Mouse (Mus musculus) kidney, embryonic 15.5 days (tissue): Measurements from ENCODE around the gene Aqp5. TPM values are rescaled to one million over a fixed set of nuclear protein-coding genes. Genes with fewer than 3 reads are reported as not detected.

Experiments used
- ATAC-seq: fragments of 200-750 bp; cut with Nextera tagmentation; replicated peaks from 2 replicates; pipeline ENCODE4 v1.8.0; 2017; ENCODE audit warnings: moderate TSS enrichment; ENCODE audit not compliant: low FRiP score
- H3K27ac ChIP-seq: fragments of 300-500 bp; sonication (generic); 2 replicates; pipeline ENCODE4 v1.5.1; 2015; ENCODE audit warnings: mild to moderate bottlenecking, inconsistent platforms
- H3K27me3 ChIP-seq: fragments of 300-500 bp; sonication (generic); 2 replicates; pipeline ENCODE4 v1.6.1; 2015; ENCODE audit warnings: inconsistent platforms
- H3K36me3 ChIP-seq: fragments of 300-500 bp; sonication (generic); 2 replicates; pipeline ENCODE4 v1.6.1; 2015; ENCODE audit warnings: inconsistent platforms
- H3K4me1 ChIP-seq: fragments of 300-500 bp; sonication (generic); 2 replicates; pipeline ENCODE4 v1.6.1; 2015; ENCODE audit warnings: inconsistent platforms
- H3K4me2 ChIP-seq: fragments of 300-500 bp; sonication (generic); 2 replicates; pipeline ENCODE4 v1.6.1; 2015; ENCODE audit warnings: moderate library complexity, mild to moderate bottlenecking, inconsistent platforms
- H3K4me3 ChIP-seq: fragments of 300-500 bp; sonication (generic); replicated peaks from 2 replicates; pipeline ENCODE4 v1.5.1; 2015; ENCODE audit warnings: mild to moderate bottlenecking, inconsistent platforms
- H3K9ac ChIP-seq: fragments of 300-500 bp; sonication (generic); 2 replicates; pipeline ENCODE4 v1.6.1; 2015; ENCODE audit warnings: mild to moderate bottlenecking, inconsistent platforms
- H3K9me3 ChIP-seq: fragments of 300-500 bp; sonication (generic); replicated peaks from 2 replicates; pipeline ENCODE4 v1.6.1; 2016; ENCODE audit warnings: inconsistent platforms
- WGBS: fragments of 180-500 bp; shearing (Covaris S2); methylation state at CpG from one replicate; pipeline ENCODE4 v1.1.7; 2015; ENCODE audit warnings: mixed read lengths; 5-methylcytosine and 5-hydroxymethylcytosine counted together
- polyA plus RNA-seq: library from polyadenylated mRNA; unstranded; fragments of >200 nt; fragmentation: Nextera tagmentation; extraction: Ambion mirVana; gene quantifications from 2 replicates; pipeline ENCODE4 v1.2.1, GENCODE M21; 2015

The Aqp5 gene
- polyA plus RNA-seq, 1 experiment from 2014 or later = 2.6 TPM

DNA sequence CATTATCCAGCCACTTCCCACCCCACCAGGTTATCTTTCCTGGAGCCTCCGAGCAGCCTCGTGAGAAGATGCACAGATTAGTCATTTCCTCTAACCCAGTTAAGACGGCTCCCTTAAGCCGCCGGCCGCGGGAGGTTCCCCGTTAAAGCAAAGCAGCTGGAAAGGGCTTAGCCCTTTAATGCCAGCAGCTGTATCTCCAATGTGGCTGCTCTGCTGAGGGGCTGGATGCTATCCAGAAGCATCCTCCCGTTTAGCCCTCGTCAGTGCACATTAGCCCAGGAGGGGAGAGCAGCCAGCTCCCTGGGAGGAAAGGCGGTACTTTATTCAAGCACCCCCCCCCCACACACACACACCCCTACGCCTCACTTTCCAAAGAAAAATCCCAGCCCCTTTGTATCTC is 24.2 kb downstream of the Aqp5 start:
- no peak overlapping the region for H3K9ac ChIP-seq
- no peak overlapping the region for H3K4me3 ChIP-seq
- peaks cover 13% of the 10 kb centered on the region; the same call in 1 of the 2 replicates for H3K27me3 ChIP-seq
- H3K36me3 ChIP-seq = peaks cover 3% of the 10 kb centered on the region; the same call in 1 of the 2 replicates
- no peak for ATAC-seq
- H3K4me2 ChIP-seq = peak overlapping the region; percentile 32
- no peaks in the 10 kb centered on the region for H3K9me3 ChIP-seq
- H3K27ac ChIP-seq = peak overlapping the region; percentile 13; the same call in 1 of the 2 replicates
- H3K4me1 ChIP-seq = peaks cover 21% of the 10 kb centered on the region
- 8% methylated on average over 12 of the region's 12 CpGs for WGBS

- peak overlapping the region; percentile 32 for H3K4me2 ChIP-seq
- H3K9me3 ChIP-seq = no peaks in the 10 kb centered on the region
- peaks cover 8% of the 10 kb centered on the region for H3K36me3 ChIP-seq
- peaks cover 11% of the 10 kb centered on the region; the same call in 1 of the 2 replicates for H3K27me3 ChIP-seq
- no peak overlapping the region for H3K4me3 ChIP-seq
- H3K27ac ChIP-seq = peak overlapping the region; percentile 13; the same call in 1 of the 2 replicates
- H3K9ac ChIP-seq = no peak overlapping the region
- no peak for ATAC-seq
- WGBS = 39% methylated on average over 9 of the region's 9 CpGs
- H3K4me1 ChIP-seq = peaks cover 21% of the 10 kb centered on the region
Observed at GRCm38 (mm10) chr15:99615246-99615645, 24.7 kb downstream of the Aqp5 start.

DNA sequence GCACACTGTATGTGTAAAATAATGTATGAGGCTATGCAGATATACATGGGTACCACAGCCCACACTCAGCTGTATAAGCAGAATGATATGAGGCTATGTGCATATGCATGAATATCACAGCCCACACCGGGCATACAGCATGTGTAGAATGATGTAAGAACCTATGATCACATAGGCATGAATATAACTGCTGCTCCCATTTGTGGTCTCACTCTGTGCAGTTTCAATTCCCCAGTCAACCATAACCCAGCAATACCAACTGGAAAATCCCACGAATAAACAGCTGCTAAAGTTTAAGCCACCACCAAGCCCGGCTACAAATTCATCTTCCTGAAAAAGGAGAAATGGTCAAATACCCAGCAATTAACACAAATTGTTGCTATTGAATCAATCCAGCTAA is 28.0 kb downstream of the Aqp5 start:
- ATAC-seq = no peak
- Histone ChIP-seq H3K36me3 (peaks cover 38% of the 10 kb centered on the region), H3K9ac (no peak overlapping the region), H3K4me2 (no peak overlapping the region), H3K4me1 (peaks cover 15% of the 10 kb centered on the region), H3K9me3 (no peaks in the 10 kb centered on the region), H3K27me3 (peaks cover 8% of the 10 kb centered on the region; the same call in 1 of the 2 replicates), H3K27ac (no peak overlapping the region), H3K4me3 (no peak overlapping the region)
- 89% methylated on average over 3 of the region's 3 CpGs for WGBS

DNA sequence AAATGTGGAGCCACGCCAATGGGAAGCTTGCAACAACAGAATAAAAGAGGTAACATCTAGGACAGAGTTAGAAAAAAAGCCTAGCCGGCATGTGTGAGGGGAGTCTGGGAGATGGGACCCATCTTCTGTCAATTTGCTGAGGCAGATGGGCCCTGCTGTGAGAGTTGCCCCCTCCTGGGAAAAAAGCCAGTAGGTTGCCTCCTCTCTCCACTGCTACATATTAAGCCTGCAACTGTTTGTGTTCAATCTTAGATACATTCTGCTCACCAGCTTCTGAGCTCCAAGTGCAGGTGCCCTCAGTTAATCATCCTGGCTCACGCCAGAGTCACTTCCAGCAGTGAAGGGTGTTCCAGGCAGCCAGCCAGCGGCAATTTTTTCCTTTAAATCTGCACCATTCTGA is 29.2 kb downstream of the Aqp5 start:
- H3K4me1 ChIP-seq = peaks cover 7% of the 10 kb centered on the region
- no peak overlapping the region for H3K9ac ChIP-seq
- no peak overlapping the region for H3K4me3 ChIP-seq
- WGBS = 75% methylated on average over 4 of the region's 4 CpGs
- no peak overlapping the region for H3K27ac ChIP-seq
- no peaks in the 10 kb centered on the region for H3K9me3 ChIP-seq
- H3K36me3 ChIP-seq = peaks cover 51% of the 10 kb centered on the region
- no peak overlapping the region for H3K4me2 ChIP-seq
- no peak for ATAC-seq
- H3K27me3 ChIP-seq = no peaks in the 10 kb centered on the region

- H3K9ac ChIP-seq = no peak overlapping the region
- H3K36me3 ChIP-seq = peaks cover 73% of the 10 kb centered on the region
- 92% methylated on average over 11 of the region's 11 CpGs for WGBS
- H3K4me3 ChIP-seq = no peak overlapping the region
- no peak overlapping the region for H3K27ac ChIP-seq
- H3K9me3 ChIP-seq = no peaks in the 10 kb centered on the region
- H3K4me1 ChIP-seq = no peaks in the 10 kb centered on the region
- H3K4me2 ChIP-seq = no peak overlapping the region
- ATAC-seq = no peak
- H3K27me3 ChIP-seq = no peaks in the 10 kb centered on the region
Observed at GRCm38 (mm10) chr15:99622063-99622462, 31.5 kb downstream of the Aqp5 start.

GRCm38 (mm10) chr15:99631618-99632017 is 41.0 kb downstream of the Aqp5 start:
- ATAC-seq = no peak
- Histone ChIP-seq H3K4me1 (no peaks in the 10 kb centered on the region), H3K27ac (no peak overlapping the region), H3K9ac (no peak overlapping the region), H3K4me3 (no peak overlapping the region), H3K27me3 (no peaks in the 10 kb centered on the region), H3K4me2 (no peak overlapping the region), H3K9me3 (no peaks in the 10 kb centered on the region), H3K36me3 (peaks cover 98% of the 10 kb centered on the region)

DNA sequence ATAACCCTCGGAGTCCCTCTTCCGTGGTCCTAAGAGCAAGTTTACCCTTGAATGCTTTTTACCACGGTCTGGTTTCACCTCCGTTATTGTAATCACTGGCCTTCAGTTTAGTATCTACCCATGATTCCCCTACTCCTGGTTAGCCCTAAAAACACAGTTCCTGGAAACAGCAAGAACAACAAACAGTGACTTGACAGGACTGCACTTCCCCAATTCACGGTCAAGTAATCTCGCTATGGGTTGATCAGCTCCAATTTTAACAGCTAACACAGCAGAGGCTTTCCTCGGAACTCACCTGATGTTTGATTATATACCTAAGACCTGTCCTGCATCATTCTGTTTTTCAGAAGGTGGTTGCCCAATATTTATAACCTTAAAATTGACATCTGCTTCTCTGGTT is 44.1 kb downstream of the Aqp5 start:
- no peaks in the 10 kb centered on the region for H3K4me1 ChIP-seq
- H3K27ac ChIP-seq = no peak overlapping the region
- peaks cover 99% of the 10 kb centered on the region for H3K36me3 ChIP-seq
- H3K9me3 ChIP-seq = no peaks in the 10 kb centered on the region
- no peak overlapping the region for H3K9ac ChIP-seq
- ATAC-seq = no peak
- H3K4me2 ChIP-seq = no peak overlapping the region
- H3K27me3 ChIP-seq = no peaks in the 10 kb centered on the region
- 90% methylated on average over 7 of the region's 7 CpGs for WGBS
- no peak overlapping the region for H3K4me3 ChIP-seq

- 85% methylated on average over 12 of the region's 12 CpGs for WGBS
- Histone ChIP-seq H3K27me3 (no peaks in the 10 kb centered on the region), H3K9ac (no peak overlapping the region), H3K27ac (no peak overlapping the region), H3K4me3 (no peak overlapping the region), H3K36me3 (peaks cover 97% of the 10 kb centered on the region), H3K4me2 (no peak overlapping the region), H3K4me1 (no peaks in the 10 kb centered on the region), H3K9me3 (no peaks in the 10 kb centered on the region)
- ATAC-seq = no peak
Observed at GRCm38 (mm10) chr15:99637405-99638123, 47.0 kb downstream of the Aqp5 start.

DNA sequence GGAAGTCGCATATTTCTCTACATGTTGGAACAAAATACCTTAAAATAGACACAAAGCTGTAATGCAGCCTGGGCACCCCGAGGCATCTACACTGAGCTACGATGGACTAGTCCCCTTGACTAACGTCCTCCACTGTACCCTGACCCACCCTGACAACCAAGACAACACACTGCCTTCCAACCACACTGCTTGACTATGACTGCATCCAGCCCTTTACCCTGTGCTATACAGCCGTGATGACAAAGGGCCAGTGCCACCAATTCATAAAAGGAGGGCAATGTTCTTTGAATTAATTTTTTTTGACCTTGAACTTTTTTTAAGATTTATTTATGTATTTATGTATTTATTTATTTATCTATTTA is 47.5 kb downstream of the Aqp5 start:
- no peaks in the 10 kb centered on the region for H3K4me1 ChIP-seq
- WGBS = 92% methylated on average over 5 of the region's 5 CpGs
- no peak overlapping the region for H3K9ac ChIP-seq
- H3K36me3 ChIP-seq = peaks cover 93% of the 10 kb centered on the region
- H3K27me3 ChIP-seq = no peaks in the 10 kb centered on the region
- no peaks in the 10 kb centered on the region for H3K9me3 ChIP-seq
- H3K4me2 ChIP-seq = no peak overlapping the region
- no peak overlapping the region for H3K4me3 ChIP-seq
- H3K27ac ChIP-seq = no peak overlapping the region
- no peak for ATAC-seq

DNA sequence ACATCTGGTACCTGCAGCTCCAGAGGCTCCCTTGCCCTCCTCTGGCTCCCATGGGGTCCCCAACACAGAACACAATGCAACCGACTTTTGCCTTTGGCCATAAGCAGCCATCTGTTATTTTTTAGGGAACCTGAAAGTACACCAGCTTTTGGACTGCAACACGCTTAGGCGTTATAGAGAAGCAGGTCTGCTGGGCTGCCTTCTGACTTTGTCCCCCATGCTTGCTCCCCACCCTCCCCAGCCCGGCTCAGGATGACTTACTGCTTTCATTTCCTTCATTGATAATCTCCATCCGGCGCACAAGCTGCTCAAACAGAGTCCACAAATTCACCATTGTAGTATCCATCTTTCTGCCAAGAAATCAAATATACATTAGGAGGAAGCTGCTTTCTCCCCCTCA is 52.0 kb downstream of the Aqp5 start:
- Histone ChIP-seq H3K4me2 (no peak overlapping the region), H3K4me3 (no peak overlapping the region), H3K36me3 (peaks cover 49% of the 10 kb centered on the region), H3K27me3 (no peaks in the 10 kb centered on the region), H3K9me3 (no peaks in the 10 kb centered on the region), H3K27ac (no peak overlapping the region), H3K9ac (no peak overlapping the region), H3K4me1 (peaks cover 17% of the 10 kb centered on the region)
- no peak for ATAC-seq
- 77% methylated on average over 6 of the region's 6 CpGs for WGBS

GRCm38 (mm10) chr15:99643832-99644231 is 53.2 kb downstream of the Aqp5 start:
- H3K9ac ChIP-seq = no peak overlapping the region
- ATAC-seq = no peak
- H3K4me2 ChIP-seq = no peak overlapping the region
- H3K4me1 ChIP-seq = peaks cover 28% of the 10 kb centered on the region
- H3K36me3 ChIP-seq = peaks cover 37% of the 10 kb centered on the region
- no peaks in the 10 kb centered on the region for H3K27me3 ChIP-seq
- no peak overlapping the region for H3K4me3 ChIP-seq
- no peaks in the 10 kb centered on the region for H3K9me3 ChIP-seq
- 75% methylated on average over 10 of the region's 10 CpGs for WGBS
- no peak overlapping the region for H3K27ac ChIP-seq
